Mouse (Mus musculus) neural tube, embryonic 14.5 days (tissue): ENCODE results near the gene Klhdc10. TPM values are rescaled to one million over a fixed set of nuclear protein-coding genes. Genes with fewer than 3 reads are reported as not detected.
"Not testable (repeated sequence)": the region's sequence is repeated elsewhere in the genome, so short reads cannot be mapped to it uniquely, and the experiment has no call there.

Source experiments
- ATAC-seq: fragments of 200-750 bp; cut with Nextera tagmentation; 2 replicates; pipeline ENCODE4 v1.8.0; 2017; ENCODE audit warnings: low read depth, mild to moderate bottlenecking, moderate TSS enrichment, moderate library complexity
- H3K27ac ChIP-seq: fragments of 300-500 bp; sonication (generic); 2 replicates; pipeline ENCODE4 v1.5.1; 2014; ENCODE audit warnings: low read depth, mild to moderate bottlenecking, control low read depth, low read length, moderate library complexity, mixed read lengths
- H3K27me3 ChIP-seq: fragments of 300-500 bp; sonication (generic); 2 replicates; pipeline ENCODE4 v1.6.1; 2014; ENCODE audit warnings: low read length; ENCODE audit not compliant: control insufficient read depth, insufficient read depth
- H3K36me3 ChIP-seq: fragments of 300-500 bp; sonication (generic); 2 replicates; pipeline ENCODE4 v1.6.1; 2014; ENCODE audit warnings: low read length, mixed read lengths; ENCODE audit not compliant: control insufficient read depth, insufficient read depth
- H3K4me1 ChIP-seq: fragments of 300-500 bp; sonication (generic); 2 replicates; pipeline ENCODE4 v1.6.1; 2014; ENCODE audit warnings: low read length; ENCODE audit not compliant: control insufficient read depth, insufficient read depth
- H3K4me2 ChIP-seq: fragments of 300-500 bp; sonication (generic); 2 replicates; pipeline ENCODE4 v1.6.1; 2014; ENCODE audit warnings: mild to moderate bottlenecking, low read depth, low read length, control low read depth
- H3K4me3 ChIP-seq: fragments of 300-500 bp; sonication (generic); 2 replicates; pipeline ENCODE4 v1.5.1; 2014; ENCODE audit warnings: low read depth, low read length, control low read depth, mixed read lengths
- H3K9ac ChIP-seq: fragments of 300-500 bp; sonication (generic); replicated peaks from 2 replicates; pipeline ENCODE4 v1.6.1; 2014; ENCODE audit warnings: low read depth, mild to moderate bottlenecking, control low read depth, low read length, mixed read lengths
- H3K9me3 ChIP-seq: fragments of 300-500 bp; sonication (generic); 2 replicates; pipeline ENCODE4 v1.6.1; 2016; ENCODE audit warnings: low read length; ENCODE audit not compliant: control insufficient read depth
- WGBS: fragments of 180-500 bp; shearing (Covaris S2); extraction: QIAGEN DNeasy Blood & Tissue Kit; methylation state at CpG from one replicate; pipeline ENCODE4 v1.1.7; 2014; 5-methylcytosine and 5-hydroxymethylcytosine counted together
- polyA plus RNA-seq: library from polyadenylated mRNA; unstranded; fragments of >200 nt; fragmentation: Nextera tagmentation; extraction: Ambion mirVana; gene quantifications from 2 replicates; pipeline ENCODE4 v1.2.1, GENCODE M21; 2014

Klhdc10 gene
- polyA plus RNA-seq, 1 experiment from 2014 or later: 47.5 TPM

GRCm38 (mm10) chr6:30363808-30364207, 37.9 kb upstream of the Klhdc10 start:
- H3K9ac ChIP-seq: no peak overlapping the region
- peaks cover 27% of the 10 kb centered on the region for H3K36me3 ChIP-seq
- no peak overlapping the region for H3K4me3 ChIP-seq
- no peak overlapping the region for H3K27ac ChIP-seq
- WGBS: 47% methylated on average over 5 of the region's 5 CpGs
- no peak for ATAC-seq
- no peaks in the 10 kb centered on the region for H3K4me1 ChIP-seq
- no peaks in the 10 kb centered on the region for H3K27me3 ChIP-seq
- H3K9me3 ChIP-seq: no peaks in the 10 kb centered on the region
- H3K4me2 ChIP-seq: no peak overlapping the region

GRCm38 (mm10) chr6:30369291-30369690, 32.4 kb upstream of the Klhdc10 start:
- 96% methylated on average over 3 of the region's 3 CpGs for WGBS

GRCm38 (mm10) chr6:30372627-30373369, 28.9 kb upstream of the Klhdc10 start:
- H3K4me2 ChIP-seq: no peak overlapping the region
- no peak overlapping the region for H3K4me3 ChIP-seq
- 94% methylated on average over 17 of the region's 17 CpGs for WGBS
- H3K36me3 ChIP-seq: peaks cover 59% of the 10 kb centered on the region
- no peaks in the 10 kb centered on the region for H3K4me1 ChIP-seq
- no peak overlapping the region for H3K9ac ChIP-seq
- no peaks in the 10 kb centered on the region for H3K27me3 ChIP-seq
- H3K27ac ChIP-seq: no peak overlapping the region
- no peak for ATAC-seq
- H3K9me3 ChIP-seq: no peaks in the 10 kb centered on the region

More at GRCm38 (mm10) chr6:30369291-30369690, 32.4 kb upstream of the Klhdc10 start:
- Histone ChIP-seq H3K4me3 (no peak overlapping the region), H3K9me3 (no peaks in the 10 kb centered on the region), H3K4me1 (no peaks in the 10 kb centered on the region), H3K4me2 (no peak overlapping the region), H3K36me3 (peaks cover 64% of the 10 kb centered on the region), H3K9ac (no peak overlapping the region), H3K27ac (no peak overlapping the region), H3K27me3 (no peaks in the 10 kb centered on the region)
- no peak for ATAC-seq

- ATAC-seq: no peak
- Histone ChIP-seq H3K36me3 (peaks cover 54% of the 10 kb centered on the region), H3K4me2 (no peak overlapping the region), H3K4me3 (no peak overlapping the region), H3K27me3 (no peaks in the 10 kb centered on the region), H3K9ac (no peak overlapping the region), H3K9me3 (no peaks in the 10 kb centered on the region), H3K4me1 (no peaks in the 10 kb centered on the region), H3K27ac (no peak overlapping the region)
- 88% methylated on average over 16 of the region's 16 CpGs for WGBS
Observed at GRCm38 (mm10) chr6:30374731-30375510, 26.7 kb upstream of the Klhdc10 start.

GRCm38 (mm10) chr6:30375791-30376190, 25.9 kb upstream of the Klhdc10 start:
- 90% methylated on average over 1 of the region's 1 CpGs for WGBS
- no peak overlapping the region for H3K9ac ChIP-seq

GRCm38 (mm10) chr6:30381116-30381515, 20.6 kb upstream of the Klhdc10 start:
- H3K9ac ChIP-seq: no peak overlapping the region
- H3K4me3 ChIP-seq: no peak overlapping the region
- WGBS: 77% methylated on average over 3 of the region's 3 CpGs
- H3K27me3 ChIP-seq: no peaks in the 10 kb centered on the region
- no peak overlapping the region for H3K27ac ChIP-seq
- H3K4me2 ChIP-seq: no peak overlapping the region
- H3K9me3 ChIP-seq: no peaks in the 10 kb centered on the region
- peaks cover 46% of the 10 kb centered on the region for H3K36me3 ChIP-seq
- H3K4me1 ChIP-seq: no peaks in the 10 kb centered on the region
- ATAC-seq: no peak

More at GRCm38 (mm10) chr6:30375791-30376190, 25.9 kb upstream of the Klhdc10 start:
- H3K27ac ChIP-seq: no peak overlapping the region
- no peak overlapping the region for H3K4me2 ChIP-seq
- no peak overlapping the region for H3K4me3 ChIP-seq
- no peak for ATAC-seq
- H3K36me3 ChIP-seq: peaks cover 54% of the 10 kb centered on the region
- no peaks in the 10 kb centered on the region for H3K4me1 ChIP-seq
- H3K27me3 ChIP-seq: no peaks in the 10 kb centered on the region
- no peaks in the 10 kb centered on the region for H3K9me3 ChIP-seq

- not testable (repeated sequence) for H3K9me3 ChIP-seq, H3K36me3 ChIP-seq, H3K4me1 ChIP-seq, H3K27me3 ChIP-seq, H3K27ac ChIP-seq
- peak overlapping the region; percentile 42 for H3K4me2 ChIP-seq
- WGBS: 22% methylated on average over 4 of the region's 4 CpGs
- ATAC-seq: peak; percentile 28; the same call in 1 of the 2 replicates
- H3K4me3 ChIP-seq: peak overlapping the region; percentile 75
- H3K9ac ChIP-seq: peak overlapping the region; percentile 64; the same call in 1 of the 2 replicates
Observed at GRCm38 (mm10) chr6:30390271-30390670, 11.4 kb upstream of the Klhdc10 start.

GRCm38 (mm10) chr6:30390714-30391697, 10.7 kb upstream of the Klhdc10 start, which contains the start of gene Zc3hc1:
Zc3hc1 (minus strand) TSS chr6:30391028.
- Histone ChIP-seq H3K4me2 (peak within 1 kb of the TSS; percentile 42), H3K9ac (peak within 1 kb of the TSS; percentile 64), H3K9me3 (no peaks in the 10 kb centered on the region), H3K27ac (peak within 1 kb of the TSS; percentile 50; the same call in 1 of the 2 replicates), H3K4me1 (no peaks in the 10 kb centered on the region), H3K4me3 (peak within 1 kb of the TSS; percentile 75), H3K27me3 (no peaks in the 10 kb centered on the region), H3K36me3 (peaks cover 6% of the 10 kb centered on the region; the same call in 1 of the 2 replicates)
- ATAC-seq: peak; percentile 90
- WGBS: 17% methylated on average over 33 of the region's 33 CpGs
